Mouse (Mus musculus): ENCODE results near the gene Enox1.

Gene Enox1

DNA sequence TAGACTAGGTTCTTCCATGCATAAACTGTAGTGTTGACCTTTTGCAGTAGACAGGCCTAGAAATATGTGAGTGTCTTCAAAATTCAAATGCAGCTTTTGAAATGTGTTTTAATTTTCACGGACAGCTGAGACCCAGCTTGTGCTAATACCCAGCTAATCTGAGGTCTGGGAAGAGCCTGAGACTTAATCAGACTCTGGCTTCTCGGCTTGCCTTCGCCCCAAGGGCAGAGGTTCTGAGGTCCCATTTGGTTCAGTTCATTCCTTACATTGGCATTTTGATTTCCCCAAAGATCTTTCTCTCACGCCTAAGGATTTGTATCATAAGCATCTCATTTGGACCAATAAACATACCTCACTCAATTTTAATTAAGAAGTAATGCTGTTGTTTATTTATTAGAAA lies 321.1 kb downstream of the Enox1 start:
- POLR2A ChIA-PET, result no interaction called here
- CTCF ChIA-PET, result no interaction called here

- CTCF ChIA-PET, result no interaction called here
- POLR2A ChIA-PET, result no interaction called here
Measured at GRCm38 (mm10) chr14:77478210-77478609, 321.6 kb downstream of the Enox1 start.

DNA sequence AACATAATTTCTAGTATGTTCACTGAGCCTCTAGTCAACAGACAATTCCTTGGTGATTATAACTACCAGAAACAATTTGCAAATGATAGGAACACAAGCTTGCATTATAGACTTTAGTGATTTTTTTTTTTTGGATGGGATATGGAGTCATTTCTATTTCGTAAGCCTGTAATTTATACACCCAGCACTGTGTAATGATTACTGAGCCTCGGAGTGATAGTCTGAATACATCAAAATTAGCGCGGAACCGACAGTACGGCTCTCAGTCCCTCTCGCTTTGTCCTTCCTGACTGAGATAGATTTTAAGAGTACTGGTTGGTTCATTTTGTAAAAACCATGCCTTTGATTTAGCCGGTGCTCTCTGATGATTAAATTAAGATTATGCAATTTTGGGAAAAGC lies 322.1 kb downstream of the Enox1 start:
- POLR2A ChIA-PET, result no interaction called here
- CTCF ChIA-PET, result no interaction called here

DNA sequence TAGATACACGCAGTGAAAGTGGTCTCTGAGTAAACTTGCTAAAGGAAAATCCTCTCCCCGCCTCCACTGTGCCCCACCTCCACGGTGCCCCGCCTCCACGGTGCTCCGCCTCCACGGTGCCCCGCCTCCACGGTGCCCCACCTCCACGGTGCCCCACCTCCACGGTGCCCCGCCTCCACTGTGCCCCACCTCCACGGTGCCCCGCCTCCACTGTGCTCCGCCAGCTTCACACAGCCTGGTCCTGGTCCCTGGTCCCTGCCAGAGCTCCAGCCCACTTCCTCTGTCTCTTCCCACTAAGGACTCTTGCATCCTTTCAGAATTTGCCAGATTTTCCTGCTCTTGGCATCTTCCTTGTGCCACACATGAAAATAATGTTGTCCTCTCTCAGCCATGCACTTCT lies 326.5 kb downstream of the Enox1 start:
- ChIA-PET CTCF (no interaction called here), POLR2A (no interaction called here)

- CTCF ChIA-PET, result no interaction called here
- POLR2A ChIA-PET, result interaction anchor here in 1 of 4 experiments (0.8 kb wide), 1 partner anchor 17 kb away, joined by 3 read pairs; no protein-coding TSS in a partner anchor
Measured at GRCm38 (mm10) chr14:77484951-77485447, 328.4 kb downstream of the Enox1 start.

DNA sequence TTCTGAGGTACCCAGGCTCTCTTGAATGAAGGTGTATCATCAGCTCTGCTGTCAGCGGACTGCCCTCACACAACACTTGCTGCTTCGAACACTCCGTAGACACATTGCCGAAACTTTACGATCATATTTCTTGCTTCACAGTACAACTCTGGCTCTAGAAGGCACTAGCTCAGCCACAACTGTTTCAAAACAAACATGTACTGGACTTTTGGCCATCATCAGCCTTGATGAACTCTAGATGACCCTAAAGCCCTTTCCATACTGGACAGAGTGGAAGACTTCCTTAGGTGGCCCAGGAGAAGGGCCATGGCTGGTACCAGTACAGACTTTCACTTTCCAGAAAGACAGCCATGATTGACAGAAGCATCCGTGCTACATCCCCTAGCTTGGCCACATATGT lies 334.1 kb downstream of the Enox1 start:
- CTCF ChIA-PET, result no interaction called here
- POLR2A ChIA-PET, result no interaction called here

DNA sequence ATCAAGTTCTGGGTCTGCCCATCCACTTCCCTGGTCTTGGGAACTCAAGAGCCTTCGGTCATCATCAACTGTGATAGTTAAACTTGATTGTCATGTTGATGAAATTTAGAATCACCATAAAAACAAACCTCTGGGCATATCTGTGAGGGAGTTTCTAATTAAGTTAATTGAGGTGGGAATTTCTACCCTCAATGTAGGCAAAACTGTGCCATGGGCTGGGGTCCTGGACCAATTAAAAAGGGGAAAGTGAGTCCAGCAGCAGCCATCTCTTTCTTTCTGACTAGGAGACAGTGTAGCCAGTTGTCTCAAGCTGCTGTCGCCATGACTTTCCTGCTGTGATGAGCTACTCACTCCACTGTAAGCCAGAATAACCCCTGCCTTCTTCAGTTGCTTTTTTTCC lies 335.2 kb downstream of the Enox1 start:
- ChIA-PET POLR2A (interaction anchor here in 2 of 4 experiments (0.6 to 1.6 kb wide), 4 partner anchors 9 to 1231 kb away, joined by 3 read pairs; no protein-coding TSS in a partner anchor), CTCF (no interaction called here)

GRCm38 (mm10) chr14:77499996-77500581 lies 343.5 kb downstream of the Enox1 start:
- CTCF ChIA-PET, result interaction anchor here in 3 of 4 experiments (0.6 to 0.9 kb wide), 3 partner anchors 194 to 243 kb away, joined by 4 to 11 read pairs (median 5); no protein-coding TSS in a partner anchor
- POLR2A ChIA-PET, result interaction anchor here in 2 of 4 experiments (1.1 to 2.1 kb wide), 4 partner anchors 9 to 27 kb away, joined by 3 to 6 read pairs (median 4); no protein-coding TSS in a partner anchor

- ChIA-PET POLR2A (interaction anchor here in 1 of 4 experiments (1.1 kb wide), 1 partner anchor 16 kb away, joined by 3 read pairs; no protein-coding TSS in a partner anchor), CTCF (no interaction called here)
Measured at GRCm38 (mm10) chr14:77504458-77505135, 348.0 kb downstream of the Enox1 start.

DNA sequence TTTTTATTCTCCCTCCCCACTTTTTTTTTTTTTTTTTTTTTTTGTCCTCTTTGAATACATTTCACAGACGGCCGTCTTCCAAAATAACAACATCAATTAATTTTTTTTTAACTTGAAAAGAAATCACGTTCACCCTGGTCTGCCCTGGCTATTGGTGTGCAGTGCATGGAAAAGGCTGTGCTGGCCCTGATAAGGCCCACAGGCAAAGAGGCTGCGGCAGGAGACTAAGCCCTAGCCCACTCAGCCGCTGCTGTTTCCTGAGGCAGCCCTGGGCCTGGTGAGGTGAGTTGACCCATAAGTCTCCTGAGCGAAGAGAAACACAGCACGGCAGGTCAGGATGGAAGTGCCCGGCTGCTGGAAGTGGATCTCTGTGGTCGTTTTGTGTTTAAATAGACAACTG lies 349.8 kb downstream of the Enox1 start:
- POLR2A ChIA-PET, result interaction anchor here in 1 of 4 experiments (0.7 kb wide), 1 partner anchor 33 kb away, joined by 3 read pairs; no protein-coding TSS in a partner anchor
- CTCF ChIA-PET, result interaction anchor here in 1 of 4 experiments (0.6 kb wide), 1 partner anchor 160 kb away, joined by 3 read pairs; no protein-coding TSS in a partner anchor

GRCm38 (mm10) chr14:77508036-77508435 lies 351.5 kb downstream of the Enox1 start:
- ChIA-PET CTCF (interaction anchor here in 1 of 4 experiments (0.6 kb wide), 1 partner anchor 1326 kb away, joined by 3 read pairs; no protein-coding TSS in a partner anchor), POLR2A (interaction anchor here in 1 of 4 experiments (0.6 kb wide), 1 partner anchor 472 kb away, joined by 3 read pairs; no protein-coding TSS in a partner anchor)

GRCm38 (mm10) chr14:77509042-77509441 lies 352.5 kb downstream of the Enox1 start:
- ChIA-PET CTCF (no interaction called here), POLR2A (interaction anchor here in 1 of 4 experiments (1.5 kb wide), 1 partner anchor 11 kb away, joined by 6 read pairs; no protein-coding TSS in a partner anchor)

GRCm38 (mm10) chr14:77509924-77510323 lies 353.4 kb downstream of the Enox1 start:
- ChIA-PET POLR2A (interaction anchor here in 1 of 4 experiments (1.3 to 1.8 kb wide), 3 partner anchors 9 to 12 kb away, joined by 3 to 6 read pairs (median 6); no protein-coding TSS in a partner anchor), CTCF (no interaction called here)

- CTCF ChIA-PET, result no interaction called here
- POLR2A ChIA-PET, result interaction anchor here in 1 of 4 experiments (1.8 kb wide), 1 partner anchor 11 kb away, joined by 6 read pairs; no protein-coding TSS in a partner anchor
Measured at GRCm38 (mm10) chr14:77511137-77511870, 354.7 kb downstream of the Enox1 start.

- POLR2A ChIA-PET, result no interaction called here
- CTCF ChIA-PET, result no interaction called here
Measured at GRCm38 (mm10) chr14:77518017-77518416, 361.5 kb downstream of the Enox1 start.

DNA sequence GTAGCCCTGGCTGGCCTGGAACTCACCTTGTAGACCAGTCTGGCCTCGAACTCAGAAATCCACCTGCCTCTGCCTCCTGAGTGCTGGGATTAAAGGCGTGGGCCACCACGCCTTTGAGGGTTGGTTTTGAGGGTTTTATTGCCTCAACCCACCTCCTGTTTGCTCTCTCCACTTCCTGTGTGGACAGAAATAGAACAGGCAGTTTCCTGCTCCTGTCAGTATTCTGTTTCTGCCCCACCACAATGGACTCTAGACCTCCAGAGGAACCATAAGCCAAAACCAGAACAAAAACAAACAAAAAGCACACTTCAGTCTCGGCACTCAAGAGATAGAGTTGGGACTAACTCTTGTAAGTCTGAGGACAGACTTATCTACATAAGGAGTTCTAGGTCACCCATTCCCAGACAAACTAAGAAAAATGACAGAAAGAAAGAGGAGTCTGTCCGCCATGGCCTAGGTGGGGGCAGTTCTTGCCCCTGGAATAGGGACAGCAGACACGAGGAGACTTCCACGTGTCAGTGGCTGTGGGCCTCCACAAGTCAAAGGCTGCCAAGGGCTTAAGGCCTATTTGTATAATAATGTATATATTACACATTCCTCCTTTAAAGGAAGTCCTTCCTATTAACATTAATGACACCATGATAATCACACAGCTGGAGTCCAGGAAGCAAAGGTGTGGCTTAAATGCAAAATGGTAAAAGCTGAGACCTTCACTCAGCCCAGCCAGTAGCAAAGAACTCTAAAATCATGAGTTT lies 362.6 kb downstream of the Enox1 start:
- CTCF ChIA-PET, result interaction anchor here in 1 of 4 experiments (0.7 kb wide), 1 partner anchor 23 kb away, joined by 3 read pairs; no protein-coding TSS in a partner anchor
- POLR2A ChIA-PET, result interaction anchor here (0.7 to 2.7 kb wide), 8 partner anchors 9 to 346 kb away, joined by 3 to 13 read pairs (median 3); no protein-coding TSS in a partner anchor

DNA sequence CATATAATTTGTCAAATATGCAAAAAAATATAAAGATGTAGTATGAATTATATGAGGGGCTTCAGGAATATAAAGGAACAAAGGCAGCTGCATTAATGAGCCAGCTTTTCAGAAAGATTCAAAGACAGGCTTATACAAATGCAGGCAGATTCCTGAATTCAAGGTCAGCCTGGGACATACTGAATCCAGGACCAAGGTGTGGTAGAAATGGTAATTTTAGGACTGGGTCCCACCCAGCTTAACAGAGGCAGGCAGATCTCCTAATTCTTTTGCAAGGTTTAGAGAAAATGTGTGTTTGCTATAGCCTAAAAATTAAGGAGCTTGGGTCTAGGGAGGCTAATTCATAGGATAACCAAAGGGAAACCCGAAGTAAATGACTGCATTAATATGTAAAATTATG lies 363.1 kb downstream of the Enox1 start:
- ChIA-PET POLR2A (interaction anchor here (0.6 to 2.7 kb wide), 12 partner anchors 9 to 491 kb away, joined by 3 to 13 read pairs (median 4); no protein-coding TSS in a partner anchor), CTCF (interaction anchor here in 1 of 4 experiments (0.7 kb wide), 1 partner anchor 22 kb away, joined by 3 read pairs; no protein-coding TSS in a partner anchor)

DNA sequence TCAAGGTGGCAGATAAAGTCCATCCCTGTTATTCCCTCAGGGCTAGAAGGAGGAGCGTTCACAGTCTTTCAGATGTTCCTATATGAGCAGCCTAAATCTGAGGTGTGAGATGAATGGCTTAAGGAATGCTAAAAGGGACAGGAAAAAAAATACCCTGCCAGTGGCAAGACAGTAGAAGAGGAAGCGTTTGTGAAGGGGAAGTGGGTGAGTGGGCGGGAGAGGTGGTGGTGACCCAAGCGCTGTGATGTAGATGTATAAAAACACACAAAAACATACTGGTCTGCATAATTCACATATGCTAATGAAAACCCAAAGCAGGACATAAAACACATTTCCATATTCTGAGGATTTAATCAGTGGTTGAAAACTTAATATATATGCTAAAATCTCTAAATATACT lies 367.7 kb downstream of the Enox1 start:
- CTCF ChIA-PET, result no interaction called here

DNA sequence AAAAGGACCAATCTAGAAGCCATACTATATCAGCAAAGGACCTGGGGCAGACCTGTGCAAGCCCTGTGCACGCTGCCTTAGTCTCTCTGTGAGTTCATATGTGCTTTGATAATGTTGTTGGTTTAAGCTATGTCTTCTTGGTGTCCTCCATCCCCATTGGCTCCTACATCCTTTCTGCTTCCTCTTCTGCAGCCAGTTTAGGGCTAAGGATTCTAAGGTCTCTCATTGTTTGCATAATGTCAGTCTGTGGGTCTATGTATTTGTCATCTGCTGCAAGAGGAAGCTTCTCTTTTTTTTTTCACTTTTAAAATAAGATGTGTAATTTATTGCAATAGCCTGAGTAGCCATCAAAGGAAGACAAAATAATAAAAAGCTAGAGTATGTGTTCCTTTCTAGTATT lies 369.7 kb downstream of the Enox1 start:
- CTCF ChIA-PET, result no interaction called here
- POLR2A ChIA-PET, result interaction anchor here in 1 of 4 experiments (0.7 kb wide), 1 partner anchor 474 kb away, joined by 3 read pairs; no protein-coding TSS in a partner anchor

More for the DNA sequence above, 367.7 kb downstream of the Enox1 start:
- POLR2A ChIA-PET, result no interaction called here
